Mouse (Mus musculus) heart, embryonic 12.5 days (tissue): ENCODE measurements around the gene Olfr713. TPM values are rescaled to one million over a fixed set of nuclear protein-coding genes. Genes with fewer than 3 reads are reported as not detected.

Experiments used
- polyA plus RNA-seq: library from polyadenylated mRNA; unstranded; fragments of >200 nt; fragmentation: Nextera tagmentation; extraction: Ambion mirVana; gene quantifications from 2 replicates; pipeline ENCODE4 v1.2.1, GENCODE M21; 2016

Olfr713 gene
- polyA plus RNA-seq, 1 experiment from 2014 or later, result not detected

Other genes starting within 250 kb of the Olfr713 start
- gene Olfr699, start 238.0 kb upstream of the Olfr713 start, polyA plus RNA-seq, result not detected in 2 replicates
- gene Olfr700, start 222.3 kb upstream of the Olfr713 start, polyA plus RNA-seq, result not detected in 2 replicates
- not detected in 2 replicates for gene Olfr701, start 217.0 kb upstream of the Olfr713 start, polyA plus RNA-seq
- gene Olfr702, start 197.3 kb upstream of the Olfr713 start, polyA plus RNA-seq, result not detected in 2 replicates
- not detected in 2 replicates for gene Olfr703, start 187.8 kb upstream of the Olfr713 start, polyA plus RNA-seq
- not detected in 2 replicates for gene Olfr704, start 168.0 kb upstream of the Olfr713 start, polyA plus RNA-seq
- not detected in 2 replicates for gene Olfr705, start 154.3 kb upstream of the Olfr713 start, polyA plus RNA-seq
- not detected in 2 replicates for gene Olfr706, start 143.0 kb upstream of the Olfr713 start, polyA plus RNA-seq
- not detected in 2 replicates for gene Olfr707, start 129.9 kb upstream of the Olfr713 start, polyA plus RNA-seq
- not detected in 2 replicates for gene Olfr1532-ps1, start 123.2 kb upstream of the Olfr713 start, polyA plus RNA-seq
- not detected in 2 replicates for gene Olfr709-ps1, start 99.0 kb upstream of the Olfr713 start, polyA plus RNA-seq
- gene Olfr710, start 82.9 kb upstream of the Olfr713 start, polyA plus RNA-seq, result not detected in 2 replicates
- gene Olfr6, start 67.2 kb upstream of the Olfr713 start, polyA plus RNA-seq, result not detected in 2 replicates
- not detected in 2 replicates for gene Olfr711, start 55.7 kb upstream of the Olfr713 start, polyA plus RNA-seq
- gene Olfr2, start 25.1 kb upstream of the Olfr713 start, polyA plus RNA-seq, result not detected in 2 replicates
- not detected in 2 replicates for gene Olfr714, start 39.8 kb downstream of the Olfr713 start, polyA plus RNA-seq
- not detected in 2 replicates for gene Olfr17, start 62.0 kb downstream of the Olfr713 start, polyA plus RNA-seq
- gene Olfr715b, start 79.2 kb downstream of the Olfr713 start, polyA plus RNA-seq, result not detected in 2 replicates
- not detected in 2 replicates for gene Olfr715, start 99.9 kb downstream of the Olfr713 start, polyA plus RNA-seq
- gene Olfr716, start 107.2 kb downstream of the Olfr713 start, polyA plus RNA-seq, result not detected in 2 replicates
- gene Nlrp14, start 135.8 kb downstream of the Olfr713 start, polyA plus RNA-seq, result not detected in 2 replicates
- gene Rbmxl2, start 178.3 kb downstream of the Olfr713 start, polyA plus RNA-seq, result not detected in 2 replicates